11 mouse cellular contexts compared by ENCODE assay signal in genomic region chr8:84981644-84982498, GRCm38 (mm10). TPM values are rescaled to one million over a fixed set of nuclear protein-coding genes. Genes with fewer than 3 reads are reported as not detected.
A peak's percentile ranks its signal among the peaks of the same experiment; 100 is the strongest.
DNase-seq lines count a peak whose midpoint lies in the region; ATAC-seq lines count a peak whose summit lies in the region.
"Had no signal": no experiment of that assay in that cellular context is flagged by ENCODE, and none has a peak within 500 bp of the region (broad histone marks: within the 10 kb centered on the region; RNA-seq: fewer than 3 reads in every experiment).

No protein-coding gene starts in this region.

- 0 out of 2 replicates have a peak overlapping the region, but pooled peaks have one; percentile 20 for H3K27ac ChIP-seq in forebrain, embryonic 10.5 days
- no peak overlapping the region for H3K27ac ChIP-seq in forebrain, embryonic 16.5 days (ENCODE audit: low read length)
- peak overlapping the region; percentile 97; the same call in 1 of the 2 replicates for H3K27ac ChIP-seq in liver, embryonic 12.5 days

- intact Hi-C loops in gastrocnemius, postnatal 14 days (cut with DNase I; ENCODE audit: low total_unique reads): no loop called here

- peaks cover 79% of the 10 kb centered on the region for H3K4me1 ChIP-seq in forebrain, embryonic 10.5 days
- H3K4me1 ChIP-seq in forebrain, embryonic 16.5 days (replicated peaks; ENCODE audit: control insufficient read depth, insufficient read depth, low read length): peaks cover 63% of the 10 kb centered on the region
- H3K4me1 ChIP-seq in liver, embryonic 12.5 days: peaks cover 98% of the 10 kb centered on the region

- H3K36me3 ChIP-seq in forebrain, embryonic 10.5 days (replicated peaks): no peaks in the 10 kb centered on the region
- H3K36me3 ChIP-seq in forebrain, embryonic 16.5 days (ENCODE audit: control insufficient read depth, insufficient read depth): no peaks in the 10 kb centered on the region
- H3K36me3 ChIP-seq in liver, embryonic 12.5 days: no peaks in the 10 kb centered on the region

- WGBS in forebrain, embryonic 10.5 days: 83% methylated on average over 15 of the region's 15 CpGs
- WGBS in forebrain, embryonic 16.5 days: 78% methylated on average over 15 of the region's 15 CpGs
- WGBS in liver, embryonic 12.5 days (ENCODE audit: insufficient replicate concordance): 60% methylated on average over 15 of the region's 15 CpGs

- ATAC-seq in forebrain, embryonic 16.5 days: no peak
- no peak for ATAC-seq in liver, embryonic 12.5 days
- ATAC-seq: hindbrain, postnatal 0 days had no signal

- H3K9me3 ChIP-seq in forebrain, embryonic 10.5 days: no peaks in the 10 kb centered on the region
- H3K9me3 ChIP-seq in forebrain, embryonic 16.5 days (ENCODE audit: control insufficient read depth, low read length): no peaks in the 10 kb centered on the region
- no peaks in the 10 kb centered on the region for H3K9me3 ChIP-seq in liver, embryonic 12.5 days (replicated peaks)

- peak overlapping the region; percentile 12; the same call in 1 of the 2 replicates for H3K4me3 ChIP-seq in forebrain, embryonic 10.5 days
- H3K4me3 ChIP-seq in forebrain, embryonic 16.5 days (replicated peaks; ENCODE audit: low read length): no peak overlapping the region
- H3K4me3 ChIP-seq in liver, embryonic 12.5 days: no peak overlapping the region

- H3K9ac ChIP-seq in forebrain, embryonic 16.5 days (replicated peaks; ENCODE audit: low read depth, low read length): no peak overlapping the region
- no peak overlapping the region for H3K9ac ChIP-seq in liver, embryonic 12.5 days

- DNase-seq in forebrain, embryonic 10.5 days (ENCODE audit: extremely low spot score, low spot score): no peak
- peak; percentile 19 for DNase-seq in thymus, postnatal 4 days
- DNase-seq in thymus, postnatal 25 days: no peak
- DNase-seq in urinary bladder, postnatal 36 days (ENCODE audit: low spot score in 2 of 2): peak; percentile 72 to 81
- DNase-seq in gastrocnemius, postnatal 14 days: no peak
- DNase-seq in thymus, postnatal 14 days: no peak
- DNase-seq: cerebellum, adult 8-10 months had no signal

- peaks cover 92% of the 10 kb centered on the region for H3K27me3 ChIP-seq in forebrain, embryonic 10.5 days (ENCODE audit: poor library complexity, severe bottlenecking)
- H3K27me3 ChIP-seq in forebrain, embryonic 16.5 days (replicated peaks; ENCODE audit: control insufficient read depth, insufficient read depth, low read length): peaks cover 23% of the 10 kb centered on the region
- no peaks in the 10 kb centered on the region for H3K27me3 ChIP-seq in liver, embryonic 12.5 days (replicated peaks)

- H3K4me2 ChIP-seq in forebrain, embryonic 16.5 days (ENCODE audit: low read length): no peak overlapping the region
- no peak overlapping the region for H3K4me2 ChIP-seq in liver, embryonic 12.5 days

RNA-seq across cellular contexts. Expression of gene Junb, which starts 3.4 kb away (rescaled TPM):
- polyA plus RNA-seq in forebrain, embryonic 10.5 days (2016; fragmentation: Nextera tagmentation; extraction: Ambion mirVana): 3.8 and 4.0 TPM in 2 replicates
- 7.6 and 8.2 TPM in 2 replicates for polyA plus RNA-seq in forebrain, embryonic 16.5 days (2015; fragmentation: Nextera tagmentation; extraction: Ambion mirVana)
- 18.0 and 18.3 TPM in 2 replicates for polyA plus RNA-seq in liver, embryonic 12.5 days (2016; fragmentation: Nextera tagmentation; extraction: Ambion mirVana)
- 1 to 10 TPM; 6.2 to 6.3 TPM for total RNA-seq in gastrocnemius, postnatal 14 days (2021)

RNA-seq across cellular contexts. Expression of gene Hook2, which starts 8.5 kb away (rescaled TPM):
- 18.3 and 19.0 TPM in 2 replicates for polyA plus RNA-seq in forebrain, embryonic 10.5 days (2016; fragmentation: Nextera tagmentation; extraction: Ambion mirVana)
- 31.3 and 39.8 TPM in 2 replicates for polyA plus RNA-seq in forebrain, embryonic 16.5 days (2015; fragmentation: Nextera tagmentation; extraction: Ambion mirVana)
- polyA plus RNA-seq in liver, embryonic 12.5 days (2016; fragmentation: Nextera tagmentation; extraction: Ambion mirVana): 10.8 and 10.9 TPM in 2 replicates
- total RNA-seq in gastrocnemius, postnatal 14 days (2021): 1 to 10 TPM; 1.4 to 1.5 TPM

RNA-seq across cellular contexts. Expression of gene Rnaseh2a, which starts 12.3 kb away (rescaled TPM):
- polyA plus RNA-seq in forebrain, embryonic 10.5 days (2016; fragmentation: Nextera tagmentation; extraction: Ambion mirVana): 163 and 173 TPM in 2 replicates
- polyA plus RNA-seq in forebrain, embryonic 16.5 days (2015; fragmentation: Nextera tagmentation; extraction: Ambion mirVana): 79.9 and 85.8 TPM in 2 replicates
- polyA plus RNA-seq in liver, embryonic 12.5 days (2016; fragmentation: Nextera tagmentation; extraction: Ambion mirVana): 149 and 150 TPM in 2 replicates
- total RNA-seq in gastrocnemius, postnatal 14 days (2021): 10 to 100 TPM; 22.6 to 28.4 TPM

RNA-seq across cellular contexts. Expression of gene Prdx2, which starts 12.5 kb away (rescaled TPM):
- polyA plus RNA-seq in forebrain, embryonic 10.5 days (2016; fragmentation: Nextera tagmentation; extraction: Ambion mirVana): 1,199 and 1,255 TPM in 2 replicates
- polyA plus RNA-seq in forebrain, embryonic 16.5 days (2015; fragmentation: Nextera tagmentation; extraction: Ambion mirVana): 1,287 and 1,394 TPM in 2 replicates
- 1,859 and 1,895 TPM in 2 replicates for polyA plus RNA-seq in liver, embryonic 12.5 days (2016; fragmentation: Nextera tagmentation; extraction: Ambion mirVana)
- total RNA-seq in gastrocnemius, postnatal 14 days (2021): 100 to 1,000 TPM; 224 to 248 TPM

RNA-seq across cellular contexts. Expression of gene Gm49661, which starts 12.6 kb away (rescaled TPM):
- not detected in 2 replicates for polyA plus RNA-seq in forebrain, embryonic 10.5 days (2016; fragmentation: Nextera tagmentation; extraction: Ambion mirVana)
- polyA plus RNA-seq in forebrain, embryonic 16.5 days (2015; fragmentation: Nextera tagmentation; extraction: Ambion mirVana): not detected in 2 replicates
- 1.1 TPM in 1 of 2 replicates, not detected in the other for polyA plus RNA-seq in liver, embryonic 12.5 days (2016; fragmentation: Nextera tagmentation; extraction: Ambion mirVana)
- total RNA-seq in gastrocnemius, postnatal 14 days (2021): not detected
- total RNA-seq: hindbrain, postnatal 0 days had no signal
- polyA plus RNA-seq: hindbrain, postnatal 0 days; neural tube, embryonic 11.5 days had no signal

Comparison
In these comparisons a context has a peak if more than half of its experiments do, and no peak if none do; other contexts are left out.
1. DNase-seq: peak in thymus, postnatal 4 days (single experiment) and urinary bladder, postnatal 36 days (2 of 2); none in forebrain, embryonic 10.5 days (single experiment), thymus, postnatal 25 days (single experiment), gastrocnemius, postnatal 14 days (single experiment) and thymus, postnatal 14 days (single experiment).